Mouse (Mus musculus) cerebellum, postnatal 25 days (tissue): ENCODE measurements around the gene Zfyve9.

ENCODE experiments used
- DNase-seq, 2 experiments: peaks; one replicate each; pipeline ENCODE4 v3.0.0; 2021; ENCODE audit warnings: mixed read lengths in 2 of 2

Gene Zfyve9

DNA sequence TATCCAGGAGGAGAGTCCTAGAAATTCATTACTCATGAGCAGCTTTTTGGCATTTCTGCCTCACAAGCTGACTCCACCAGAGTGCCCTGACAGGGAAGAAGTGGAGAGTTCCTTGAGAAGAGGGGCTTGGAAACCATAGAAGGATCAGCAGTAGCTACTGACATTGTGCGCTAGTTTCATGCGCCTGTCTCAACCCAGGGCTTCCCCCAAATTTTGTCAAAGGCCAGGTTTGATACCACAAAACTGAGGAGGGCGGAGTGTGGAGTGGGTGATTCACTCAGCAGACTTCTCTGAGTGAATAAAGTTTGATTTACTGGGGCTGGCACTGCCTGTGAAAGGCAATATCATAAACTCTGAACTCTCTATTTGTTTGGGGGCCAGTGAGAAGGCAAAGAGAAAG lies 171.9 kb downstream of the Zfyve9 start:
- no peak for DNase-seq

GRCm38 (mm10) chr4:108601870-108602269 lies 178.7 kb downstream of the Zfyve9 start:
- DNase-seq: no peak

GRCm38 (mm10) chr4:108598306-108598705 lies 182.3 kb downstream of the Zfyve9 start:
- DNase-seq: no peak

GRCm38 (mm10) chr4:108595785-108596184 lies 184.8 kb downstream of the Zfyve9 start:
- no peak for DNase-seq

DNA sequence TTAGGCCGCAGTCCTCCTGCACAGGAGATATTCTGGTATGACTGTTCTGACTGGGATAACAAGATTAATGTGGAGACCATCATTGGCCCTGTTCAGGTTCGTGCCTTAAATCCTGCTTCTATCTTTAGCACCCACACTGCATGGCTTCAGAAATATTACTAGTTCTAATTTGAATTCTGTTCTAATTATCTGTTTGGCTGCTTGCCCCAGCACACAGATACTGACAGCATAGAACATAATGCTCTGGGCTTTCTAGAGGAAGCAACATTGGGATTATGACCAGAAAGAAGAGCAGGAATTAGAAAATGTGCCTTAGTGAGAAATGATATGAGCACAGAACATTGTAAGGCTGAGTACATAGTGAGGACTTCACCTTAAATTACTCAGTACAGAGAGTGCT lies 187.2 kb downstream of the Zfyve9 start:
- DNase-seq: no peak
